Mouse (Mus musculus) limb, embryonic 14.5 days (tissue): ENCODE measurements at regions not wholly inside any gene's neighbourhood (a gene's known extent, or its start where the extent isn't known, plus 50 kb on each side); places are given as distances from the start of the nearest gene placed in this dataset.
A peak's percentile ranks its signal among the peaks of the same experiment; 100 is the strongest.

ENCODE experiments used
- ATAC-seq: fragments of 200-750 bp; cut with Nextera tagmentation; 2 replicates; pipeline ENCODE4 v1.8.0; 2017; ENCODE audit warnings: low read depth, moderate number of reproducible peaks, moderate TSS enrichment; ENCODE audit not compliant: low FRiP score
- DNase-seq: peaks from one replicate; pipeline ENCODE4 v3.0.0-alpha.2; 2015; ENCODE audit warnings: low spot score
- H3K27ac ChIP-seq: fragments of 300-500 bp; sonication (generic); replicated peaks from 2 replicates; pipeline ENCODE4 v1.5.1; 2014; ENCODE audit warnings: low read depth, mild to moderate bottlenecking, low read length, moderate library complexity, mixed read lengths
- H3K27me3 ChIP-seq: fragments of 300-500 bp; sonication (generic); 2 replicates; pipeline ENCODE4 v1.6.1; 2014; ENCODE audit warnings: low read length, mixed read lengths; ENCODE audit not compliant: control insufficient read depth, insufficient read depth
- H3K36me3 ChIP-seq: fragments of 300-500 bp; sonication (generic); 2 replicates; pipeline ENCODE4 v1.6.1; 2014; ENCODE audit warnings: mild to moderate bottlenecking, low read length, moderate library complexity, mixed read lengths; ENCODE audit not compliant: control insufficient read depth, insufficient read depth
- H3K4me1 ChIP-seq: fragments of 300-500 bp; sonication (generic); 2 replicates; pipeline ENCODE4 v1.6.1; 2014; ENCODE audit warnings: antibody characterized with exemption, low read length, mixed read lengths; ENCODE audit not compliant: control insufficient read depth, insufficient read depth
- H3K4me2 ChIP-seq: fragments of 300-500 bp; sonication (generic); replicated peaks from 2 replicates; pipeline ENCODE4 v1.6.1; 2014; ENCODE audit warnings: low read depth, mild to moderate bottlenecking, low read length, moderate library complexity; ENCODE audit not compliant: severe bottlenecking
- H3K4me3 ChIP-seq: fragments of 300-500 bp; sonication (generic); replicated peaks from 2 replicates; pipeline ENCODE4 v1.5.1; 2014; ENCODE audit warnings: low read length
- H3K9ac ChIP-seq: fragments of 300-500 bp; sonication (generic); 2 replicates; pipeline ENCODE4 v1.6.1; 2014; ENCODE audit warnings: mild to moderate bottlenecking, low read depth, low read length, moderate library complexity; ENCODE audit not compliant: severe bottlenecking
- H3K9me3 ChIP-seq: fragments of 300-500 bp; sonication (generic); 2 replicates; pipeline ENCODE4 v1.6.1; 2016; ENCODE audit warnings: low read length; ENCODE audit not compliant: control insufficient read depth
- POLR2A ChIP-seq: fragments of 200-500 bp; IDR thresholded peaks from 2 replicates; pipeline ENCODE4 v1.8.0; 2012; ENCODE audit warnings: inconsistent platforms, mild to moderate bottlenecking, moderate library complexity, borderline replicate concordance; ENCODE audit not compliant: insufficient read depth, insufficient read length; ENCODE audit errors: extremely low read depth
- WGBS: fragments of 180-500 bp; shearing (Covaris S2); extraction: QIAGEN DNeasy Blood & Tissue Kit; methylation state at CpG from one replicate; pipeline ENCODE4 v1.1.7; 2014; 5-methylcytosine and 5-hydroxymethylcytosine counted together

- Histone ChIP-seq H3K9me3 (no peaks in the 10 kb centered on the region; the same call in 1 of the 2 replicates), H3K36me3 (no peaks in the 10 kb centered on the region), H3K4me1 (no peaks in the 10 kb centered on the region), H3K4me2 (no peak overlapping the region), H3K4me3 (no peak overlapping the region), H3K27ac (no peak overlapping the region), H3K9ac (no peak overlapping the region), H3K27me3 (no peaks in the 10 kb centered on the region)
- DNase-seq (no peak), ATAC-seq (no peak)
- 76% methylated on average over 1 of the region's 1 CpGs for WGBS
- TF ChIP-seq POLR2A, result no peak
Measured at GRCm38 (mm10) chr7:83376826-83377225, 207.9 kb upstream of the Tmc3 start.

- Histone ChIP-seq H3K4me2 (no peak overlapping the region), H3K27ac (no peak overlapping the region), H3K9me3 (no peaks in the 10 kb centered on the region; the same call in 1 of the 2 replicates), H3K4me1 (0 out of 2 replicates have a peak, but pooled peaks cover 6% of the 10 kb centered on the region), H3K4me3 (no peak overlapping the region), H3K27me3 (no peaks in the 10 kb centered on the region), H3K9ac (no peak overlapping the region), H3K36me3 (no peaks in the 10 kb centered on the region)
- DNase-seq (no peak), ATAC-seq (no peak)
- TF ChIP-seq POLR2A, result no peak
- 72% methylated on average over 7 of the region's 7 CpGs for WGBS
Measured at GRCm38 (mm10) chr7:83381381-83382181, 203.1 kb upstream of the Tmc3 start.

DNA sequence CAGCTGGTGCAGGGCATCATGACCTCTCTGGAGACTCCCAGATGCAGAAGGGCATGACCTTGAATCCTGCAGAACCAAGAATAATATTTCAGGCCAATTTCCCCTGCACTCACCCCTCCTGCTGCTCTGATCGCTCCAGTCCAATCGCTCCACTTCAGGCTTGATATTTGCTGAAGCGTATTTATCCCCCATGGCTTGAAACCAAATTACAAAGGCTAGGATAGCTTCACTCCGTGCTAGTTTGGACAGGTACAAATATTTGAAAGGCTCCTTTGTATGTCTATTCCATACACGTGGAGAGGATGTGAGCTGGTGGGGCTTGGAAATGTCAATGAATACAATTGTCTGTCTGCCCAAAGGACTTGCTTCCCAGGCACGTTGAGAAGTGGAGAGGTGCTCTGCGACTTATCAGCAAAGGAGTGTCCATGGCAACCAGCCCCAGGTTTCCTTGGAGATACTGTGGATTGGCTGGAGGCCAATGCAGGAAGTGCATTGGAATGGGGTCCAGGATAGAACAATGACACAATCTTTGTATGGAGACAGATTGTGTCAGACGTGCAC lies 201.8 kb upstream of the Tmc3 start:
- WGBS, result 53% methylated on average over 8 of the region's 8 CpGs
- DNase-seq, result peak; percentile 60

DNA sequence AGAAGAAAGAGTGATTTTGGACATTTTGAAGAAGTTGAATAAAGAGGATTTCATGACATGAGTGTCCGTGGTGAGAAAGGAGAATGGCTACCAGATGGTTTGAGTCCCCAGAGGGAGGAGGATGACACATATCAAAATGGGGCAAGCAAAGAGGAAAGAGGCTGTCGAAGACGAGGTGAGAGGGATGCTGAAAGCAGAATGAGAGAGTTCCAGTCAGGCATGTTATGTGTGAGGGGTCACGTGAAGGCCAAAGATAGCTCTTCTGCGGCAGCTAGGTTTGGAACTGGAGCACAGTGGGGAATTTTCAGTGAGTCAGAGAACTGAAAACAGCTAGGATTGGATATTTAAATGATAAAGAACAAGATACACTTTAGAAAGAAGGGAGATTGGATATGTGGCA lies 193.3 kb upstream of the Tmc3 start:
- Histone ChIP-seq H3K9ac (no peak overlapping the region), H3K27ac (no peak overlapping the region), H3K4me2 (no peak overlapping the region), H3K27me3 (no peaks in the 10 kb centered on the region), H3K9me3 (no peaks in the 10 kb centered on the region), H3K4me1 (peaks cover 23% of the 10 kb centered on the region), H3K36me3 (no peaks in the 10 kb centered on the region), H3K4me3 (no peak overlapping the region)
- WGBS, result 79% methylated on average over 5 of the region's 5 CpGs
- no peak for DNase-seq
- ATAC-seq, result no peak
- TF ChIP-seq POLR2A, result no peak

More for the DNA sequence above, 201.8 kb upstream of the Tmc3 start:
- Histone ChIP-seq H3K27ac (no peak overlapping the region), H3K27me3 (no peaks in the 10 kb centered on the region), H3K4me3 (no peak overlapping the region), H3K4me2 (no peak overlapping the region), H3K9ac (no peak overlapping the region), H3K36me3 (no peaks in the 10 kb centered on the region), H3K4me1 (0 out of 2 replicates have a peak, but pooled peaks cover 6% of the 10 kb centered on the region), H3K9me3 (no peaks in the 10 kb centered on the region)
- TF ChIP-seq POLR2A, result no peak
- peak; percentile 72; the same call in 1 of the 2 replicates for ATAC-seq

DNA sequence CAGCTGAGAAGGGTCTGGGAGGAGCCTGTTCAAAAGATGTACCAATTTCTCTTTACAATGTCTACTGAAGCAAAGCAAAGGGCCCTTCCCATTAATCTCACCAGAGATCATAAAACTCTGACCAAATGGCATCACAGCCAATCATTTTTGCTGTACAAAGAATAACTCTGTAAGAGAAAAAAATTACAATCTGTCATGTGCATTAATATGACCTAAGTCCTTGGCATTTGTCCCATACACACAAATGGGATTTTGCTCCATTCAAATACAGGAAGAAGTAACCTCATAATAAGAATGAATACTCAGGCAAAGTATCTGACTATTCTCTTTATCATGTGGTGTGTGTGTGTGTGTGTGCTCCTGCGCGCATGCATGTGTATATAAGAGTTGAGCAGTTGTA lies 192.5 kb upstream of the Tmc3 start:
- ATAC-seq (peak; percentile 55), DNase-seq (peak; percentile 73)
- Histone ChIP-seq H3K4me1 (peaks cover 23% of the 10 kb centered on the region), H3K36me3 (no peaks in the 10 kb centered on the region), H3K4me3 (no peak overlapping the region), H3K9ac (no peak overlapping the region), H3K27me3 (no peaks in the 10 kb centered on the region), H3K27ac (peak overlapping the region; percentile 48), H3K9me3 (no peaks in the 10 kb centered on the region), H3K4me2 (no peak overlapping the region)
- no peak for TF ChIP-seq POLR2A
- WGBS, result 87% methylated on average over 2 of the region's 2 CpGs
